Mouse (Mus musculus) neural tube, embryonic 12.5 days (tissue): ENCODE data around the gene Wdr24. TPM values are rescaled to one million over a fixed set of nuclear protein-coding genes. Genes with fewer than 3 reads are reported as not detected.

Experiments
- ATAC-seq: fragments of 200-750 bp; cut with Nextera tagmentation; 2 replicates; pipeline ENCODE4 v1.8.0; 2017; ENCODE audit warnings: low read depth, mild to moderate bottlenecking, moderate TSS enrichment, moderate library complexity; ENCODE audit not compliant: low FRiP score
- H3K27ac ChIP-seq: fragments of 300-500 bp; sonication (generic); 2 replicates; pipeline ENCODE4 v1.5.1; 2016
- H3K27me3 ChIP-seq: fragments of 300-500 bp; sonication (generic); replicated peaks from 2 replicates; pipeline ENCODE4 v1.6.1; 2016; ENCODE audit warnings: mild to moderate bottlenecking
- H3K36me3 ChIP-seq: fragments of 300-500 bp; sonication (generic); 2 replicates; pipeline ENCODE4 v1.6.1; 2016; ENCODE audit warnings: mild to moderate bottlenecking
- H3K4me1 ChIP-seq: fragments of 300-500 bp; sonication (generic); 2 replicates; pipeline ENCODE4 v1.6.1; 2016
- H3K4me2 ChIP-seq: fragments of 300-500 bp; sonication (generic); replicated peaks from 2 replicates; pipeline ENCODE4 v1.6.1; 2016; ENCODE audit warnings: mild to moderate bottlenecking
- H3K4me3 ChIP-seq: fragments of 300-500 bp; sonication (generic); 2 replicates; pipeline ENCODE4 v1.5.1; 2016
- H3K9ac ChIP-seq: fragments of 300-500 bp; sonication (generic); 2 replicates; pipeline ENCODE4 v1.6.1; 2016; ENCODE audit warnings: mild to moderate bottlenecking
- H3K9me3 ChIP-seq: fragments of 300-500 bp; sonication (generic); 2 replicates; pipeline ENCODE4 v1.6.1; 2016; ENCODE audit warnings: mild to moderate bottlenecking
- WGBS: fragments of 180-500 bp; shearing (Covaris S2); methylation state at CpG from one replicate; pipeline ENCODE4 v1.1.7; 2016; 5-methylcytosine and 5-hydroxymethylcytosine counted together
- polyA plus RNA-seq: library from polyadenylated mRNA; unstranded; fragments of >200 nt; fragmentation: Nextera tagmentation; extraction: Ambion mirVana; gene quantifications from 2 replicates; pipeline ENCODE4 v1.2.1, GENCODE M21; 2016

The Wdr24 gene
- polyA plus RNA-seq, 1 experiment from 2014 or later = 27.6 TPM

DNA sequence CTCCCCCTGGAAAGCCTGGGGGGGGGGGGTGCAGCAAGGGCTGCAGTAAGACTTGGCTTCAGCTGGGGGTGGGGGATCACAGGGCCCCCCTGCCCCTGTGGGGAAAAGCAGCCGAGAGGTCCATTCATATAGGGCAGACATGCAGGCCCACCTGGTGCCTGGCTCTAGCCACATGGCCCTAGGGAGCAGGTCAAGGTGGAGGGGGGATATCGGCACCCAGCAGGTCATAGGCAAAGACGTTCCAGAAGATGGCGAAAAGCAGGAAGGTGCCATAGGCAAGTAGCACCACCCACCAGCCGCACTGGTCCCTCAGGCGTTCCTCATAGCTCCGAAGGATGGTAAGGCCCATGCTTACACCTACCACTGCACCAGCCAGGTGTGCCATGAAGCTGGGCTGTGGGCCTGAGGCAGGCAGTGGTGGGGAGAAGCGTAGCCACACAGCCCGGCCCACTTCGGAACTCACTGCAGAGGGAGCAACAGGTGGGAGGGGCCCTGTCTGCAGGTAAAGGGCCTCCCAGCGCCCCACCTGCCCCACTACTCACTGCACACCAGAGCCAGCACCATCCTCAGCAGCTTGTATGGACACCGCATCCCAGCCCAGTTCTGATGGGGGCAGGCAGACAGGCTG is 11.3 kb downstream of the Wdr24 start:
- H3K4me2 ChIP-seq = peak overlapping the region; percentile 95
- no peaks in the 10 kb centered on the region for H3K27me3 ChIP-seq
- no peak for ATAC-seq
- no peaks in the 10 kb centered on the region for H3K9me3 ChIP-seq
- 89% methylated on average over 12 of the region's 12 CpGs for WGBS
- peak overlapping the region; percentile 92 for H3K9ac ChIP-seq
- H3K36me3 ChIP-seq = peaks cover 43% of the 10 kb centered on the region
- no peak overlapping the region for H3K27ac ChIP-seq
- H3K4me3 ChIP-seq = peak overlapping the region; percentile 79
- peaks cover 78% of the 10 kb centered on the region for H3K4me1 ChIP-seq

GRCm38 (mm10) chr17:25835301-25835700 is 11.9 kb downstream of the Wdr24 start:
- Histone ChIP-seq H3K27me3 (no peaks in the 10 kb centered on the region), H3K4me2 (peak overlapping the region; percentile 95), H3K9ac (peak overlapping the region; percentile 92; the same call in 1 of the 2 replicates), H3K9me3 (no peaks in the 10 kb centered on the region), H3K36me3 (peaks cover 43% of the 10 kb centered on the region), H3K4me3 (no peak overlapping the region), H3K27ac (no peak overlapping the region), H3K4me1 (peaks cover 72% of the 10 kb centered on the region)
- no peak for ATAC-seq
- 97% methylated on average over 7 of the region's 7 CpGs for WGBS

DNA sequence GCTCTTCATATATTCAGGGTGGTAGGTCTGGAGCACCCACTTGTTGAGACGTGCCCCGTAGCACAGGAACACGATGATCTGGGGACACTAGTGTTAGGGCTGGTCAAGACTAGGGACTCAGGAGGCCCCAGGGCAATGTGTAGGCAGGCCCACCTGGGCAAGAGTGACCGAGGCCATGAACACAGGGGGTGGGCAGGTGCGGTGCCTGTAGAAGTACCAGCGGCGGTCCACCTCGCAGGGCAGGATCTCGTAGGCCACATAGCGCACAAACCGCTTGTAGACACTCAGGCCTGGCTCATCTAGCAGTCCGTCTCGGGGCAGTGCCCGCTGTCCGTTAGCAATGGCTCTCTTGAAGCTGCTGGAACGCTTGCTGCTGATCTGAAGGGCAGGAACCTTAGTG is 12.4 kb downstream of the Wdr24 start:
- Histone ChIP-seq H3K9ac (peak overlapping the region; percentile 66), H3K4me2 (peak overlapping the region; percentile 95), H3K4me1 (peaks cover 66% of the 10 kb centered on the region), H3K9me3 (no peaks in the 10 kb centered on the region), H3K27ac (no peak overlapping the region), H3K36me3 (peaks cover 43% of the 10 kb centered on the region), H3K4me3 (no peak overlapping the region), H3K27me3 (no peaks in the 10 kb centered on the region)
- ATAC-seq = no peak
- 92% methylated on average over 16 of the region's 16 CpGs for WGBS

DNA sequence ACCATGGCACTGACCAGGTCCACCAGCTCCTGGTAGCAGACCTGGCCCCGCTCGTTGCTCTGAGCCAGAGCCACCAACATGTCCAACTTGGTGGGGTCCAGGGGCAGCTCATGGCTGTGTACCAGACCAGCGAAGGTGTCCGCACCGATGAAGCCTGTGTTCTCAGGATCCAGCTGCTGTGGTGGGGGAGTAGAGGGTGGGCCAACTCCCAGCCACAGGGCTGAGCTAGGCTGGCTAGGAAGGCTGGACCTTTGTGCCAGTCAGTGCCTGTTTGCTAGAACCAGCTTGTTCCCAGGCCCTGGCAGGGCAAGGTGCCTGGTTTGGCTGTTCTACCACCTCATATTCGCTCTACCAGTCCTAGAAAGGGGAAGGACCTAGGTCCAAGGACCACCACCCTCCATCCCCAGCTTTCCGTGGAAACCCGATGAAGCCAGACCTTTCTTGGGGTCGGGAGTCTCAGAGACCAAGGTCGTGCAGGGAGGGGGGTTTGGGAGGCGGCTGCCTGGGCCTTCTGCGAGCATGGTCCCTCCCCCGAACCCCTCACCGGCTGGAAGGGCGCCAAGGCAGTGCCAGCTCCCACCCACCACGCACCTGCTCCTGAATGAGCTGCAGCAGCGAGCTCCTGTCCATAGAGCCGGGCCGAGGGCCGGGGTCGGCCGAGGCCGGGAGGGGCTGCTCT is 13.1 kb downstream of the Wdr24 start:
- peak overlapping the region; percentile 32; the same call in 1 of the 2 replicates for H3K27ac ChIP-seq

GRCm38 (mm10) chr17:25837076-25837410 is 13.6 kb downstream of the Wdr24 start, which contains the start of gene Rhbdl1:
Rhbdl1 (minus strand) TSS chr17:25837295.
- Histone ChIP-seq H3K4me1 (peaks cover 54% of the 10 kb centered on the region), H3K27me3 (no peaks in the 10 kb centered on the region), H3K4me3 (peak within 1 kb of the TSS; percentile 42), H3K9me3 (no peaks in the 10 kb centered on the region), H3K4me2 (peak within 1 kb of the TSS; percentile 95), H3K27ac (peak within 1 kb of the TSS; percentile 32; the same call in 1 of the 2 replicates), H3K9ac (peak within 1 kb of the TSS; percentile 66), H3K36me3 (peaks cover 46% of the 10 kb centered on the region)
- 0 out of 2 replicates have a peak, but pooled peaks have one; percentile 8 for ATAC-seq
- 2% methylated on average over 27 of the region's 29 CpGs for WGBS

More for the DNA sequence above, 13.1 kb downstream of the Wdr24 start:
- Histone ChIP-seq H3K4me1 (peaks cover 59% of the 10 kb centered on the region), H3K9me3 (no peaks in the 10 kb centered on the region), H3K36me3 (peaks cover 43% of the 10 kb centered on the region), H3K9ac (peak overlapping the region; percentile 66), H3K27me3 (no peaks in the 10 kb centered on the region), H3K4me3 (peak overlapping the region; percentile 42), H3K4me2 (peak overlapping the region; percentile 95)
- 22% methylated on average over 23 of the region's 23 CpGs for WGBS
- 0 out of 2 replicates have a peak, but pooled peaks have one; percentile 8 for ATAC-seq

- no peak for ATAC-seq
- H3K36me3 ChIP-seq = peaks cover 51% of the 10 kb centered on the region
These were observed 14.1 kb downstream of the Wdr24 start for GRCm38 (mm10) chr17:25837533-25837932.

DNA sequence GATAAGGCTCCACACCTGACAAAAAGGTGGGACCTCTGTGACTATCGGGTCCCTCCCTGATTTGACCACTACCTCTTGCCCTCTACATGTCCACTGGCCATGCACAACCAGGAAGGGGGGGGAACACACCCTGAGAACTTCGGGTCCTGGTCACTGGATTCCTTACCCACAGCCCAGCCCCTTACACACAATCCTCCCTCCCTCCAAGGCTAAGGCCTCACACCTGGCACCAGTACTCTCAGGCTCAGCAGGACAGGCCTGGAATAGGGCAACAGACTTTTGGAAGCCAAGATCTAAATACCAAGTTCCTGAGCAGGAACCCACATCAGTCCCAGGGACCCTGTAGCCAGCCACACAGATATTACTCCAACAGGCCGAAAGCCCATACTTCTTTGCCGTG is 15.5 kb downstream of the Wdr24 start:
- 85% methylated on average over 4 of the region's 4 CpGs for WGBS
- Histone ChIP-seq H3K27ac (no peak overlapping the region), H3K4me2 (no peak overlapping the region), H3K9me3 (no peaks in the 10 kb centered on the region), H3K27me3 (no peaks in the 10 kb centered on the region), H3K4me3 (no peak overlapping the region), H3K9ac (no peak overlapping the region), H3K4me1 (peaks cover 54% of the 10 kb centered on the region), H3K36me3 (peaks cover 51% of the 10 kb centered on the region)
- no peak for ATAC-seq

More at GRCm38 (mm10) chr17:25837533-25837932, 14.1 kb downstream of the Wdr24 start:
- Histone ChIP-seq H3K9me3 (no peaks in the 10 kb centered on the region), H3K9ac (peak overlapping the region; percentile 66; the same call in 1 of the 2 replicates), H3K27ac (0 out of 2 replicates have a peak overlapping the region, but pooled peaks have one; percentile 16), H3K4me3 (no peak overlapping the region; the same call in 1 of the 2 replicates), H3K4me1 (peaks cover 52% of the 10 kb centered on the region), H3K27me3 (no peaks in the 10 kb centered on the region), H3K4me2 (peak overlapping the region; percentile 95)
- WGBS = 30% methylated on average over 3 of the region's 3 CpGs

DNA sequence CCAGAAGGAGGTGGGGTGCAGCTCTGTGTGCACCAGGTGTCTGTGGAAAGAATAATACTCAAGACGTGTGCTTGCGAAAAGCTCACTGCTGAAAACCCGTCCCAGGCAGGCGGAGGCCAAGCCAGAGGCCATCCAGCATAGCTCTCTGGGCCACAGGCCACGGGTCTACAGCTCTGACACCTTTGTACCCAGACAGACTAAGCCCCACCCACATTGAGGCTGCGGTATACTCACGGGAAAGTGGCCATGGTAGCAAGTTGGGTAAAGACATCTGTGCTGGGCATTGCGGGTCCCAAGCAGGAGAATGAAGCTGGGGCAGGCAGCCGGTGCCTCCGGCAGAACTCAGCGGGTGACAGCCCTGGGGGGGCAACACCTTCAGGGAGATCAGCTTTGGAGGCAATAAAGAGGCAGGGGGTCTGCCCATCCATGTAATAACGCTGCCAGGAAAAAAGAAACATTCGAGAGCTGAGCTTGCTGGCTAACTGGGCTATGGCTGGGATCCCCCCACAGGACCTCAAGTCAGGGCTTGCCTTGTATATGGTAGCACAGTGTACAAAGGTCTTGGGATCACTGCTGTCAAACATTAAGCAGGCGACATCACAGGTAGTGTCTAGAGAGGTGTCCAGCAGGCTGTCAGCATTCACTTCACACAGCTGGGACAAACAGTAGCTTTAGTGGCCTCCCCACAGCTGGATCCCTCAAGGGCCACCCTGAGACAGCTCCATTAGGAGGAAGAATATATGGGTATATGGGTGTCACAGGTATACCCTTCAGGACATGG is 16.2 kb downstream of the Wdr24 start:
- H3K36me3 ChIP-seq = peaks cover 51% of the 10 kb centered on the region
- 83% methylated on average over 14 of the region's 14 CpGs for WGBS
- H3K27ac ChIP-seq = no peak overlapping the region
- H3K4me3 ChIP-seq = no peak overlapping the region
- ATAC-seq = no peak
- H3K4me2 ChIP-seq = no peak overlapping the region
- H3K27me3 ChIP-seq = no peaks in the 10 kb centered on the region
- H3K4me1 ChIP-seq = peaks cover 47% of the 10 kb centered on the region
- no peak overlapping the region for H3K9ac ChIP-seq
- H3K9me3 ChIP-seq = no peaks in the 10 kb centered on the region

- H3K27ac ChIP-seq = no peak overlapping the region
- H3K9me3 ChIP-seq = no peaks in the 10 kb centered on the region
- H3K27me3 ChIP-seq = no peaks in the 10 kb centered on the region
- H3K4me3 ChIP-seq = no peak overlapping the region
- H3K4me1 ChIP-seq = peaks cover 39% of the 10 kb centered on the region
- H3K9ac ChIP-seq = no peak overlapping the region
- no peak for ATAC-seq
- peaks cover 44% of the 10 kb centered on the region for H3K36me3 ChIP-seq
- 96% methylated on average over 6 of the region's 6 CpGs for WGBS
- no peak overlapping the region for H3K4me2 ChIP-seq
These were observed 17.1 kb downstream of the Wdr24 start for GRCm38 (mm10) chr17:25840519-25840918.

DNA sequence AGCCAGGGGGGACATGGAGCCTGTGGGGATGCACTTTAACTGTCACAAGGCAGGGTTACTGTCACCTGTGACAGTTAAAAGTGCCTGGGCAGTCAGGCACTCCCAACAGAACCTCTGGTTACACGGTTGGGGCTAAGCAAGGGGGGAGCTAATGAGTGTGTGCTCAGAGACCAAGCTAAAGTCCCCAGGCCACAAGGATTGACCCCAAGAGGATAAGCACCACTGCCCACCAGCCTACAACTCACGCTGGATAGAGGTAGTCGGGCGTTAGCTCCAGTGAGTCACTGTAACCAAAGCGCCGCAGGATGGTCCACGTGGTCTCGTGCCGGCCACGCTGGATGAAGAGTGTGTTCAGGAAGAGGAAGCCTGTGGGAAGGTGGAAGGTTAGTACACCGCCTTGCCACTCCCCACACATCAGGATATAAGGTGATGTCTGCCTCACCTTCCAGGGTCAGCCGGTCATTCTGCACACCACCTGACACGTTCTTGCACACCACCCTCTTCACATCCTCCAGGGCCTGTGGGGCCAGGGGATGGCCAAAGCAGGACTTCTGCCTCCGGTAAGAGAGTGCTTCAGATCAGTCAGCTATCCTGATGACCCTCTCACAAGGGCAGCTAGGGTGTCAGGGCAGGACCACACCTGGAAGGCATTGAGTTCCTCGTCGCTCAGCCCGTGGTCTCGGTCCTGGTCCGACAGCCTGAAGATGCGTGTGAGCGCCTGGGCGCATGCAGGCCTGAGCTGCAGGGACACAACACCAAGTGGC is 17.9 kb downstream of the Wdr24 start, which contains the start of gene Gm20683:
Gm20683 (minus strand) TSS at position 647 of the 764 bp plus-strand sequence.
- H3K4me3 ChIP-seq = no peak within 1 kb of the TSS
- no peak for ATAC-seq
- no peak within 1 kb of the TSS for H3K27ac ChIP-seq
- H3K27me3 ChIP-seq = no peaks in the 10 kb centered on the region
- no peaks in the 10 kb centered on the region for H3K9me3 ChIP-seq
- H3K4me2 ChIP-seq = no peak within 1 kb of the TSS
- H3K9ac ChIP-seq = no peak within 1 kb of the TSS
- H3K36me3 ChIP-seq = peaks cover 48% of the 10 kb centered on the region
- peaks cover 31% of the 10 kb centered on the region for H3K4me1 ChIP-seq
- WGBS = 94% methylated on average over 22 of the region's 22 CpGs

- Histone ChIP-seq H3K36me3 (peaks cover 53% of the 10 kb centered on the region), H3K4me3 (no peak overlapping the region), H3K27ac (no peak overlapping the region), H3K9ac (no peak overlapping the region), H3K4me1 (peaks cover 19% of the 10 kb centered on the region), H3K27me3 (no peaks in the 10 kb centered on the region), H3K4me2 (no peak overlapping the region), H3K9me3 (no peaks in the 10 kb centered on the region)
- WGBS = 89% methylated on average over 3 of the region's 3 CpGs
- no peak for ATAC-seq
These were observed 19.1 kb downstream of the Wdr24 start for GRCm38 (mm10) chr17:25842509-25842908.
